Mouse (Mus musculus): ENCODE measurements around the gene Foxred1.

DNA sequence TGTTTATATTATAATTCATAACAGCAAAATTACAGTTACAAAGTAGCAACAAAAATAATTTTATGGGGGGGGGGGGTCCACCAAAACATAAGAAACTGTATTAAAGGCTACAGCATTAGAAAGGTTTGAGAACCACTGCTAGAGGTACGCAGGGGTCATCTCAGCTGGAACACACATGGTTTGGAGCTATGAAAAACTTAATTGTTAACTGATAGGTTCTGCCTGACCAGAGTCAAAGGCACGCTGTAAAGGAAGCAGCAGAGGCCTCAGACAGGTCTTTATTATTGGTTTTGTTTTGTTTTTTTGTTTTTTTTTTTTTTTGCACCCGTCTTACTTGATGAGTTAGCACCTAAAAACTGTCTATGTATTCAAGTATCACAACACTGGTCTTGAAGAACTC is 52.4 kb downstream of the Foxred1 start:
- TF ChIP-seq CTCF (IDR thresholded peaks at IDR 0.05; ENCODE audit: extremely low read depth, insufficient read length, insufficient replicate concordance, low read depth, low read length) (no peak), POLR2A (IDR thresholded peaks at IDR 0.05; ENCODE audit: low read depth, low read length) (no peak)
